ENCODE assay signal across 28 mouse cellular contexts in the genomic region with DNA sequence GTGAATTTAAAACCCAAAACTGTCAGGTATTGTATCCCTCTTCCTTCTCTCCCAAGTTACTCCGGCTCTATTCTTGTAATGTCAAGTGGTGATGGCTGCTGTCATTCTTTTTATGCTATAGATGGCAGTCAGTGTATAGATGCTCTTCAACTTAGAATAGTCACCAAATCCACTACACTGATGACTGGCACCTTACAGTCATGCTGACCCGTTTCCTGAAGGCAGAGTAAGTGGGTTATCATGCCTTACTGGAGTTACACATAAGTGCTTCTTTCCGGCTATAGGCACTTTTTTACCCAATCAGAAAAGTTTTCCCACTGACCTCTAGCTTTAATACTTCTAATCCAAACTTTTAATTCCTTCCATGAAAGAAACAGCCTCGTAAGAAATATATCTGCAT. TPM values are rescaled to one million over a fixed set of nuclear protein-coding genes. Genes with fewer than 3 reads are reported as not detected.
A peak's percentile ranks its signal among the peaks of the same experiment; 100 is the strongest.
DNase-seq lines count a peak whose midpoint lies in the region; ATAC-seq lines count a peak whose summit lies in the region.
"Had no signal": no experiment of that assay in that cellular context is flagged by ENCODE, and none has a peak within 500 bp of the region (broad histone marks: within the 10 kb centered on the region; RNA-seq: fewer than 3 reads in every experiment).

No protein-coding gene starts in this region.

- no peak for ATAC-seq in megakaryocyte, adult 5-6 weeks (ENCODE audit: poor library complexity, severe bottlenecking)
- peak; percentile 38 for ATAC-seq in CD4-positive, CD25-positive, alpha-beta regulatory T cell, adult 4 months
- peak; percentile 16; the same call in 1 of the 2 replicates for ATAC-seq in granulocyte monocyte progenitor cell, adult 5-6 weeks (replicated peaks; ENCODE audit: poor library complexity, severe bottlenecking)
- ATAC-seq in megakaryocyte progenitor cell, adult 5-6 weeks (replicated peaks; ENCODE audit: poor library complexity) = 0 out of 2 replicates have a peak, but pooled peaks have one; percentile 14
- ATAC-seq: forebrain, embryonic 13.5 days; forebrain, embryonic 16.5 days; hindbrain, embryonic 16.5 days; intestine, embryonic 15.5 days had no signal

- H3K4me3 ChIP-seq in megakaryocyte, embryonic 14.5 days (replicated peaks) = peak overlapping the region; percentile 59
- H3K4me3 ChIP-seq: forebrain, embryonic 10.5 days; forebrain, embryonic 13.5 days; gastrocnemius, adult 2 months; heart, embryonic 12.5 days; heart, embryonic 15.5 days; hindbrain, embryonic 10.5 days; hindbrain, embryonic 13.5 days; intestine, embryonic 15.5 days had no signal

- H3K9me3 ChIP-seq in megakaryocyte, embryonic 14.5 days = no peaks in the 10 kb centered on the region
- H3K9me3 ChIP-seq: forebrain, embryonic 10.5 days; forebrain, embryonic 13.5 days; heart, embryonic 12.5 days; heart, embryonic 15.5 days; hindbrain, embryonic 10.5 days; hindbrain, embryonic 13.5 days; intestine, embryonic 15.5 days had no signal

- no peak for DNase-seq in heart, adult 9 months (ENCODE audit: low spot score in 2 of 2)
- no peak for DNase-seq in gastrocnemius, postnatal 4 days (ENCODE audit: low spot score in 2 of 2)
- DNase-seq in cerebellum, adult 11 months = no peak
- DNase-seq: adrenal gland, postnatal 10 days; adrenal gland, postnatal 36 days; cerebellum, postnatal 10 days; cerebellum, postnatal 36 days; gastrocnemius, adult 2 months; gastrocnemius, postnatal 25 days; heart, adult 11 months; heart, postnatal 10 days; heart, postnatal 36 days; kidney, adult 11 months; kidney, adult 8-10 months had no signal

- no peaks in the 10 kb centered on the region for H3K27me3 ChIP-seq in megakaryocyte, embryonic 14.5 days (replicated peaks)
- H3K27me3 ChIP-seq: forebrain, embryonic 13.5 days; heart, embryonic 12.5 days; heart, embryonic 15.5 days; hindbrain, embryonic 13.5 days; intestine, embryonic 15.5 days had no signal

- peaks cover 8% of the 10 kb centered on the region for H3K36me3 ChIP-seq in megakaryocyte, embryonic 14.5 days (replicated peaks; ENCODE audit: low read length)
- H3K36me3 ChIP-seq: forebrain, embryonic 10.5 days; heart, embryonic 12.5 days; heart, embryonic 15.5 days; hindbrain, embryonic 10.5 days; hindbrain, embryonic 13.5 days; intestine, embryonic 15.5 days had no signal

- peaks cover 63% of the 10 kb centered on the region for H3K4me1 ChIP-seq in megakaryocyte, embryonic 14.5 days
- H3K4me1 ChIP-seq: intestine, embryonic 15.5 days had no signal

RNA-seq across cellular contexts. Expression of gene Ikzf2, which starts 6.5 kb away (rescaled TPM):
- polyA plus RNA-seq in megakaryocyte, embryonic 14.5 days (2012; ENCODE audit: insufficient read depth, low replicate concordance) = 1.7 TPM in 1 of 2 replicates, not detected in the other
- total RNA-seq in megakaryocyte, adult 5-6 weeks (2015) = 6.7 and 10.8 TPM in 2 replicates
- total RNA-seq in megakaryocyte, adult 5-6 weeks (2017) = 6.8 and 8.8 TPM in 2 replicates
- 100 to 1,000 TPM; 591 to 626 TPM for polyA plus RNA-seq in CD4-positive, CD25-positive, alpha-beta regulatory T cell, adult 4 months (2017; shearing (Covaris generic))
- total RNA-seq in granulocyte monocyte progenitor cell, adult 5-6 weeks (2014; fragmentation: Nextera tagmentation) = 11.9 and 15.3 TPM in 2 replicates
- 13.0 and 14.8 TPM in 2 replicates for total RNA-seq in granulocyte monocyte progenitor cell, adult 5-6 weeks (2017)
- 5.5 and 13.9 TPM in 2 replicates for total RNA-seq in megakaryocyte progenitor cell, adult 5-6 weeks (2015)
- total RNA-seq in megakaryocyte progenitor cell, adult 5-6 weeks (2017) = 6.6 and 17.1 TPM in 2 replicates
- 1 to 10 TPM; 5.4 to 8.1 TPM for total RNA-seq in gastrocnemius, postnatal 4 days (2021)
